Mouse (Mus musculus) embryo, embryonic 10.5 days (tissue): Measurements from ENCODE around the gene Slc38a11.

Experiments used
- DNase-seq: peaks from one replicate; pipeline ENCODE4 v3.0.0-alpha.2; 2015; ENCODE audit warnings: low spot score

The Slc38a11 gene

GRCm38 (mm10) chr2:65321998-65322754 lies 41.7 kb downstream of the Slc38a11 start:
- no peak for DNase-seq

GRCm38 (mm10) chr2:65320975-65321374 lies 42.9 kb downstream of the Slc38a11 start:
- no peak for DNase-seq

GRCm38 (mm10) chr2:65316721-65317120 lies 47.1 kb downstream of the Slc38a11 start:
- no peak for DNase-seq

- no peak for DNase-seq
These were observed 52.6 kb downstream of the Slc38a11 start for GRCm38 (mm10) chr2:65311250-65311649.

GRCm38 (mm10) chr2:65296541-65296940 lies 67.3 kb downstream of the Slc38a11 start:
- DNase-seq, result peak; percentile 31

GRCm38 (mm10) chr2:65294092-65294491 lies 69.7 kb downstream of the Slc38a11 start:
- no peak for DNase-seq

- DNase-seq, result no peak
These were observed 70.4 kb downstream of the Slc38a11 start for GRCm38 (mm10) chr2:65293411-65293810.

- DNase-seq, result no peak
These were observed 74.1 kb downstream of the Slc38a11 start for GRCm38 (mm10) chr2:65289721-65290120.

GRCm38 (mm10) chr2:65288696-65289095 lies 75.1 kb downstream of the Slc38a11 start:
- no peak for DNase-seq

- DNase-seq, result no peak
These were observed 78.5 kb downstream of the Slc38a11 start for GRCm38 (mm10) chr2:65285380-65285779.

GRCm38 (mm10) chr2:65282979-65283378 lies 80.9 kb downstream of the Slc38a11 start:
- DNase-seq, result no peak

- DNase-seq, result peak; percentile 14
These were observed 84.7 kb downstream of the Slc38a11 start for GRCm38 (mm10) chr2:65279029-65279690.

- DNase-seq, result no peak
These were observed 88.3 kb downstream of the Slc38a11 start for GRCm38 (mm10) chr2:65275443-65276061.

- DNase-seq, result no peak
These were observed 89.9 kb downstream of the Slc38a11 start for GRCm38 (mm10) chr2:65273910-65274309.

- no peak for DNase-seq
These were observed 95.1 kb downstream of the Slc38a11 start for GRCm38 (mm10) chr2:65268731-65269130.

GRCm38 (mm10) chr2:65267834-65268233 lies 96.0 kb downstream of the Slc38a11 start:
- peak; percentile 19 for DNase-seq

- DNase-seq, result no peak
These were observed 97.1 kb downstream of the Slc38a11 start for GRCm38 (mm10) chr2:65266576-65267299.
